ENCODE assay signal across 8 mouse cellular contexts in the genomic region with DNA sequence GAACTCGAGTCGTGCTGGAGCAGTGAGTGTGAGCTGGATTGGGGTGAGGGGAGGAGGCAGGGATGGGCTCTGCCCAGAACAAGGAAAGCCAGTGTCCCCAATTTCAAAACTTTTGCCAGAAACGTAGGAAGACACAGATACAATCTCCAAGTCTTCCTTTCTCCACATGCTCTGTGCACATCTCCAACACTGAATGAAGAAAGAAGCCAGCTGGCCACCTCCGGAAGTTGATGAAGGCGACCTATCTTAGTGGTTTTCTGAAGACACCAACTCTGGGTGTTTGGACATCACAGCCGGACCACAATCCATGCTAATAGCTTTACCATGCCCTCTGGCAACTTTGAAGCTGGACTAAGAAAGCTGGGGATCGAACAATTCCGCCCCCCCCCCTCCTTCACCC. TPM values are rescaled to one million over a fixed set of nuclear protein-coding genes. Genes with fewer than 3 reads are reported as not detected.
DNase-seq lines count a peak whose midpoint lies in the region; ATAC-seq and TF ChIP-seq lines count a peak whose summit lies in the region.

No protein-coding gene starts in this region.

- no peak overlapping the region for H3K27ac ChIP-seq in heart, postnatal 0 days (ENCODE audit: low read depth)
- no peak overlapping the region for H3K27ac ChIP-seq in embryonic facial prominence, embryonic 11.5 days (replicated peaks; ENCODE audit: low read depth, low read length)
- no peak overlapping the region for H3K27ac ChIP-seq in hindbrain, embryonic 14.5 days
- no peak overlapping the region for H3K27ac ChIP-seq in midbrain, embryonic 11.5 days (ENCODE audit: low read depth, low read length)

- H3K36me3 ChIP-seq in heart, postnatal 0 days (replicated peaks; ENCODE audit: control insufficient read depth, insufficient read depth, low read length), result no peaks in the 10 kb centered on the region
- H3K36me3 ChIP-seq in embryonic facial prominence, embryonic 11.5 days (replicated peaks; ENCODE audit: control insufficient read depth, insufficient read depth, low read depth, low read length), result no peaks in the 10 kb centered on the region
- no peaks in the 10 kb centered on the region for H3K36me3 ChIP-seq in hindbrain, embryonic 14.5 days (replicated peaks; ENCODE audit: control insufficient read depth, insufficient read depth)
- H3K36me3 ChIP-seq in midbrain, embryonic 11.5 days (ENCODE audit: control insufficient read depth, insufficient read depth, low read length), result no peaks in the 10 kb centered on the region

- intact Hi-C loops in heart, postnatal 14 days (cut with DNase I), result no loop called here

- TF ChIP-seq CTCF in heart, postnatal 0 days (IDR thresholded peaks at IDR 0.05; ENCODE audit: low read depth), result no peak

- H3K9me3 ChIP-seq in heart, postnatal 0 days (replicated peaks; ENCODE audit: control insufficient read depth, low read length), result no peaks in the 10 kb centered on the region
- H3K9me3 ChIP-seq in embryonic facial prominence, embryonic 11.5 days (replicated peaks; ENCODE audit: control insufficient read depth, low read length), result no peaks in the 10 kb centered on the region
- H3K9me3 ChIP-seq in hindbrain, embryonic 14.5 days (ENCODE audit: control insufficient read depth, low read length), result no peaks in the 10 kb centered on the region
- no peaks in the 10 kb centered on the region for H3K9me3 ChIP-seq in midbrain, embryonic 11.5 days (ENCODE audit: control insufficient read depth, low read length)

- no peak for DNase-seq in heart, postnatal 0 days (ENCODE audit: low spot score)
- no peak for DNase-seq in heart, postnatal 14 days
- DNase-seq in embryonic facial prominence, embryonic 11.5 days (ENCODE audit: low spot score), result no peak
- DNase-seq in hindbrain, embryonic 14.5 days (ENCODE audit: low spot score), result no peak
- DNase-seq in midbrain, embryonic 11.5 days (ENCODE audit: low spot score, missing footprints), result no peak
- DNase-seq in adrenal gland, adult 18-20 months (ENCODE audit: low spot score in 2 of 2), result no peak
- DNase-seq in spleen, postnatal 14 days (ENCODE audit: low spot score in 2 of 2), result no peak
- DNase-seq in adrenal gland, postnatal 10 days, result no peak

- H3K4me1 ChIP-seq in heart, postnatal 0 days (ENCODE audit: control insufficient read depth, insufficient read depth), result 0 out of 2 replicates have a peak, but pooled peaks cover 4% of the 10 kb centered on the region
- no peaks in the 10 kb centered on the region for H3K4me1 ChIP-seq in embryonic facial prominence, embryonic 11.5 days (ENCODE audit: control insufficient read depth, insufficient read depth, low read length)
- H3K4me1 ChIP-seq in hindbrain, embryonic 14.5 days (replicated peaks; ENCODE audit: control insufficient read depth, insufficient read depth, low read length), result 0 out of 2 replicates have a peak, but pooled peaks cover 5% of the 10 kb centered on the region
- no peaks in the 10 kb centered on the region; the same call in 1 of the 2 replicates for H3K4me1 ChIP-seq in midbrain, embryonic 11.5 days (ENCODE audit: control insufficient read depth, insufficient read depth, low read length)

- TF ChIP-seq EP300 in heart, postnatal 0 days (IDR thresholded peaks at IDR 0.05; ENCODE audit: low read depth), result no peak

- H3K9ac ChIP-seq in heart, postnatal 0 days (replicated peaks; ENCODE audit: low read depth, low read length), result no peak overlapping the region
- H3K9ac ChIP-seq in embryonic facial prominence, embryonic 11.5 days (replicated peaks; ENCODE audit: low read length), result no peak overlapping the region; the same call in 1 of the 2 replicates
- H3K9ac ChIP-seq in hindbrain, embryonic 14.5 days, result peak overlapping the region; percentile 72; the same call in 1 of the 2 replicates
- H3K9ac ChIP-seq in midbrain, embryonic 11.5 days (ENCODE audit: low read length), result peak overlapping the region; percentile 43

- peak overlapping the region; percentile 74 for H3K4me2 ChIP-seq in heart, postnatal 0 days (ENCODE audit: low read depth, low read length)
- H3K4me2 ChIP-seq in embryonic facial prominence, embryonic 11.5 days (ENCODE audit: low read depth, low read length), result peak overlapping the region; percentile 57
- H3K4me2 ChIP-seq in hindbrain, embryonic 14.5 days (replicated peaks), result peak overlapping the region; percentile 84
- H3K4me2 ChIP-seq in midbrain, embryonic 11.5 days, result peak overlapping the region; percentile 86

- ATAC-seq in heart, postnatal 0 days (ENCODE audit: insufficient read depth, low read depth), result no peak
- ATAC-seq in embryonic facial prominence, embryonic 11.5 days (replicated peaks; ENCODE audit: insufficient number of reproducible peaks, low FRiP score, low TSS enrichment, low read depth), result no peak
- ATAC-seq in hindbrain, embryonic 14.5 days (ENCODE audit: low FRiP score), result no peak
- ATAC-seq in midbrain, embryonic 11.5 days (ENCODE audit: low FRiP score), result no peak

- H3K4me3 ChIP-seq in heart, postnatal 0 days (ENCODE audit: low read depth, low read length), result peak overlapping the region; percentile 54
- peak overlapping the region; percentile 42; the same call in 1 of the 2 replicates for H3K4me3 ChIP-seq in embryonic facial prominence, embryonic 11.5 days (ENCODE audit: low read depth, low read length)
- peak overlapping the region; percentile 53 for H3K4me3 ChIP-seq in hindbrain, embryonic 14.5 days (replicated peaks; ENCODE audit: low read length)
- peak overlapping the region; percentile 50 for H3K4me3 ChIP-seq in midbrain, embryonic 11.5 days (ENCODE audit: low read depth, low read length)

- peaks cover 7% of the 10 kb centered on the region; the same call in 1 of the 2 replicates for H3K27me3 ChIP-seq in heart, postnatal 0 days (ENCODE audit: control insufficient read depth, insufficient read depth, low read length)
- peaks cover 4% of the 10 kb centered on the region for H3K27me3 ChIP-seq in embryonic facial prominence, embryonic 11.5 days (ENCODE audit: control insufficient read depth, insufficient read depth, low read length)
- peaks cover 7% of the 10 kb centered on the region; the same call in 1 of the 2 replicates for H3K27me3 ChIP-seq in hindbrain, embryonic 14.5 days (ENCODE audit: control insufficient read depth, insufficient read depth, low read length)
- H3K27me3 ChIP-seq in midbrain, embryonic 11.5 days (ENCODE audit: control insufficient read depth, insufficient read depth, low read length), result peaks cover 9% of the 10 kb centered on the region

- WGBS in heart, postnatal 0 days, result 53% methylated on average over 8 of the region's 8 CpGs
- 55% methylated on average over 8 of the region's 8 CpGs for WGBS in embryonic facial prominence, embryonic 11.5 days
- 66% methylated on average over 8 of the region's 8 CpGs for WGBS in hindbrain, embryonic 14.5 days
- WGBS in midbrain, embryonic 11.5 days, result 67% methylated on average over 8 of the region's 8 CpGs

RNA-seq across cellular contexts. Expression of a gene that starts 0.6 kb away (rescaled TPM):
- 7.3 and 17.4 TPM in 2 replicates for total RNA-seq in heart, postnatal 0 days (2014; rRNA removed; ENCODE audit: low replicate concordance)
- 3.2 and 4.5 TPM in 2 replicates for polyA plus RNA-seq in heart, postnatal 0 days (2015; fragmentation: Nextera tagmentation; extraction: Ambion mirVana)
- total RNA-seq in heart, postnatal 14 days (2021), result 10 to 100 TPM; 19.2 to 24.5 TPM
- 2.3 and 2.9 TPM in 2 replicates for polyA plus RNA-seq in embryonic facial prominence, embryonic 11.5 days (2014; fragmentation: Nextera tagmentation; extraction: Ambion mirVana)
- polyA plus RNA-seq in hindbrain, embryonic 14.5 days (2014; fragmentation: Nextera tagmentation; extraction: Ambion mirVana), result 15.0 and 15.1 TPM in 2 replicates
- 2.3 and 2.5 TPM in 2 replicates for polyA plus RNA-seq in midbrain, embryonic 11.5 days (2014; fragmentation: Nextera tagmentation; extraction: Ambion mirVana)
- 1,000 to 10,000 TPM in 1 of 2 experiments, 100 to 1,000 TPM in 1; 440 to 1,090 TPM for total RNA-seq in adrenal gland, adult 18-20 months (2021)
- 100 to 1,000 TPM; 281 to 297 TPM for total RNA-seq in adrenal gland, postnatal 10 days (2021)

Comparison
In these comparisons a context has a peak if more than half of its experiments do, and no peak if none do; other contexts are left out.
1. H3K9ac ChIP-seq: peak in hindbrain, embryonic 14.5 days (single experiment) and midbrain, embryonic 11.5 days (single experiment); none in heart, postnatal 0 days (single experiment) and embryonic facial prominence, embryonic 11.5 days (single experiment).
2. RNA of a gene that starts 0.6 kb away (total RNA-seq): 440 to 1,090 TPM in adrenal gland, adult 18-20 months and 281 to 297 TPM in adrenal gland, postnatal 10 days; 19.2 to 24.5 TPM in heart, postnatal 14 days and 7.3 to 17.4 TPM in heart, postnatal 0 days; every median in the first group is over 10 times any median in the second.
3. Peak in every context shown above with its lines, with median percentiles within 50 percentile points of each other: H3K4me2 ChIP-seq and H3K4me3 ChIP-seq.